Mouse (Mus musculus): Measurements from ENCODE around the gene Exoc6b. TPM values are rescaled to one million over a fixed set of nuclear protein-coding genes. Genes with fewer than 3 reads are reported as not detected.

Gene Exoc6b
- polyA plus RNA-seq, 1 experiment from 2014 or later = 11.7 TPM

GRCm38 (mm10) chr6:84912434-84912833, 156.9 kb downstream of the Exoc6b start:
- no peaks in the 10 kb centered on the region for H3K4me1 ChIP-seq (replicated peaks; ENCODE audit: control insufficient read depth, insufficient read depth)
- H3K4me2 ChIP-seq (replicated peaks; ENCODE audit: low read depth) = no peak overlapping the region
- H3K4me3 ChIP-seq (ENCODE audit: low read depth, low read length) = no peak overlapping the region
- 5% methylated on average over 2 of the region's 2 CpGs for WGBS
- TF ChIP-seq EP300 (optimal IDR thresholded peaks at IDR 0.05) (no peak), CTCF (IDR thresholded peaks at IDR 0.05; ENCODE audit: low read depth) (peak; percentile 77)
- ATAC-seq (ENCODE audit: low FRiP score, low TSS enrichment) = no peak
- H3K27ac ChIP-seq (replicated peaks) = no peak overlapping the region
- no peaks in the 10 kb centered on the region for H3K27me3 ChIP-seq (ENCODE audit: control insufficient read depth, insufficient read depth, low read length)
- no peaks in the 10 kb centered on the region for H3K9me3 ChIP-seq (ENCODE audit: control insufficient read depth, low read length)
- H3K9ac ChIP-seq (ENCODE audit: low read length) = no peak overlapping the region
- no peak for DNase-seq (ENCODE audit: low spot score)
- no peaks in the 10 kb centered on the region for H3K36me3 ChIP-seq (ENCODE audit: control insufficient read depth, insufficient read depth, low read length)

GRCm38 (mm10) chr6:84899002-84899774, 170.1 kb downstream of the Exoc6b start:
- WGBS = 91% methylated on average over 4 of the region's 4 CpGs
- Histone ChIP-seq H3K9ac (ENCODE audit: low read length) (no peak overlapping the region), H3K4me3 (ENCODE audit: low read depth, low read length) (no peak overlapping the region), H3K9me3 (ENCODE audit: control insufficient read depth, low read length) (no peaks in the 10 kb centered on the region), H3K36me3 (ENCODE audit: control insufficient read depth, insufficient read depth, low read length) (no peaks in the 10 kb centered on the region), H3K4me1 (replicated peaks; ENCODE audit: control insufficient read depth, insufficient read depth) (no peaks in the 10 kb centered on the region), H3K27me3 (ENCODE audit: control insufficient read depth, insufficient read depth, low read length) (no peaks in the 10 kb centered on the region), H3K4me2 (replicated peaks; ENCODE audit: low read depth) (no peak overlapping the region), H3K27ac (replicated peaks) (no peak overlapping the region)
- ATAC-seq (ENCODE audit: low FRiP score, low TSS enrichment) = no peak
- no peak for DNase-seq (ENCODE audit: low spot score)
- no peak for TF ChIP-seq CTCF (IDR thresholded peaks at IDR 0.05; ENCODE audit: low read depth)
- no peak for TF ChIP-seq EP300 (optimal IDR thresholded peaks at IDR 0.05)

GRCm38 (mm10) chr6:84893773-84894095, 175.6 kb downstream of the Exoc6b start:
- no peak overlapping the region for H3K27ac ChIP-seq (replicated peaks)
- ATAC-seq (ENCODE audit: low FRiP score, low TSS enrichment) = no peak
- H3K9me3 ChIP-seq (ENCODE audit: control insufficient read depth, low read length) = no peaks in the 10 kb centered on the region
- no peak overlapping the region for H3K4me2 ChIP-seq (replicated peaks; ENCODE audit: low read depth)
- no peak overlapping the region for H3K4me3 ChIP-seq (ENCODE audit: low read depth, low read length)
- no peaks in the 10 kb centered on the region for H3K36me3 ChIP-seq (ENCODE audit: control insufficient read depth, insufficient read depth, low read length)
- TF ChIP-seq CTCF (IDR thresholded peaks at IDR 0.05; ENCODE audit: low read depth) (no peak), EP300 (optimal IDR thresholded peaks at IDR 0.05) (no peak)
- no peak for DNase-seq (ENCODE audit: low spot score)
- H3K9ac ChIP-seq (ENCODE audit: low read length) = no peak overlapping the region
- H3K27me3 ChIP-seq (ENCODE audit: control insufficient read depth, insufficient read depth, low read length) = no peaks in the 10 kb centered on the region
- 0 out of 2 replicates have a peak, but pooled peaks cover 3% of the 10 kb centered on the region for H3K4me1 ChIP-seq (replicated peaks; ENCODE audit: control insufficient read depth, insufficient read depth)

GRCm38 (mm10) chr6:84892926-84893772, 176.2 kb downstream of the Exoc6b start:
- no peaks in the 10 kb centered on the region for H3K27me3 ChIP-seq (ENCODE audit: control insufficient read depth, insufficient read depth, low read length)
- H3K9ac ChIP-seq (ENCODE audit: low read length) = no peak overlapping the region
- 0 out of 2 replicates have a peak, but pooled peaks cover 3% of the 10 kb centered on the region for H3K4me1 ChIP-seq (replicated peaks; ENCODE audit: control insufficient read depth, insufficient read depth)
- WGBS = 11% methylated on average over 5 of the region's 5 CpGs
- no peak overlapping the region for H3K4me2 ChIP-seq (replicated peaks; ENCODE audit: low read depth)
- TF ChIP-seq CTCF (IDR thresholded peaks at IDR 0.05; ENCODE audit: low read depth) (no peak), EP300 (optimal IDR thresholded peaks at IDR 0.05) (no peak)
- DNase-seq (ENCODE audit: low spot score) (no peak), ATAC-seq (ENCODE audit: low FRiP score, low TSS enrichment) (no peak)
- no peaks in the 10 kb centered on the region for H3K36me3 ChIP-seq (ENCODE audit: control insufficient read depth, insufficient read depth, low read length)
- H3K4me3 ChIP-seq (ENCODE audit: low read depth, low read length) = no peak overlapping the region
- H3K27ac ChIP-seq (replicated peaks) = no peak overlapping the region; the same call in 1 of the 2 replicates
- H3K9me3 ChIP-seq (ENCODE audit: control insufficient read depth, low read length) = no peaks in the 10 kb centered on the region

- Histone ChIP-seq H3K27ac (replicated peaks) (no peak overlapping the region), H3K36me3 (ENCODE audit: control insufficient read depth, insufficient read depth, low read length) (no peaks in the 10 kb centered on the region), H3K4me1 (replicated peaks; ENCODE audit: control insufficient read depth, insufficient read depth) (no peaks in the 10 kb centered on the region), H3K9ac (ENCODE audit: low read length) (no peak overlapping the region), H3K4me3 (ENCODE audit: low read depth, low read length) (no peak overlapping the region), H3K4me2 (replicated peaks; ENCODE audit: low read depth) (no peak overlapping the region), H3K9me3 (ENCODE audit: control insufficient read depth, low read length) (no peaks in the 10 kb centered on the region), H3K27me3 (ENCODE audit: control insufficient read depth, insufficient read depth, low read length) (no peaks in the 10 kb centered on the region)
- ATAC-seq (ENCODE audit: low FRiP score, low TSS enrichment) (no peak), DNase-seq (ENCODE audit: low spot score) (no peak)
- WGBS = 25% methylated on average over 3 of the region's 3 CpGs
- TF ChIP-seq EP300 (optimal IDR thresholded peaks at IDR 0.05) (no peak), CTCF (IDR thresholded peaks at IDR 0.05; ENCODE audit: low read depth) (no peak)
Observed at GRCm38 (mm10) chr6:84886551-84886950, 182.8 kb downstream of the Exoc6b start.

- no peak overlapping the region for H3K4me3 ChIP-seq (ENCODE audit: low read depth, low read length)
- no peaks in the 10 kb centered on the region for H3K27me3 ChIP-seq (ENCODE audit: control insufficient read depth, insufficient read depth, low read length)
- no peak overlapping the region for H3K9ac ChIP-seq (ENCODE audit: low read length)
- no peak for DNase-seq (ENCODE audit: low spot score)
- WGBS = 53% methylated on average over 1 of the region's 1 CpGs
- no peak overlapping the region for H3K4me2 ChIP-seq (replicated peaks; ENCODE audit: low read depth)
- no peaks in the 10 kb centered on the region for H3K4me1 ChIP-seq (replicated peaks; ENCODE audit: control insufficient read depth, insufficient read depth)
- no peaks in the 10 kb centered on the region for H3K36me3 ChIP-seq (ENCODE audit: control insufficient read depth, insufficient read depth, low read length)
- no peak overlapping the region for H3K27ac ChIP-seq (replicated peaks)
- H3K9me3 ChIP-seq (ENCODE audit: control insufficient read depth, low read length) = no peaks in the 10 kb centered on the region
- no peak for TF ChIP-seq CTCF (IDR thresholded peaks at IDR 0.05; ENCODE audit: low read depth)
- no peak for TF ChIP-seq EP300 (optimal IDR thresholded peaks at IDR 0.05)
- no peak for ATAC-seq (ENCODE audit: low FRiP score, low TSS enrichment)
Observed at GRCm38 (mm10) chr6:84885080-84885479, 184.2 kb downstream of the Exoc6b start.

Data from stomach, postnatal 0 days (tissue).